Mouse (Mus musculus): ENCODE data around the gene Dclk2.

GRCm38 (mm10) chr3:86793264-86793663 lies 127.4 kb downstream of the Dclk2 start:
- no peak for TF ChIP-seq CTCF (IDR thresholded peaks at IDR 0.05; ENCODE audit: low read depth)
- no peak for TF ChIP-seq EP300 (IDR thresholded peaks at IDR 0.05; ENCODE audit: low read depth)
